Mouse (Mus musculus): ENCODE measurements at regions not wholly inside any gene's neighbourhood (a gene's known extent, or its start where the extent isn't known, plus 50 kb on each side); places are given as distances from the start of the nearest gene placed in this dataset.

GRCm38 (mm10) chr1:163190841-163191240 is 105.4 kb upstream of the Mroh9 start:
- DNase-seq = no peak
- intact Hi-C loops (cut with DNase I; ENCODE audit: low total_unique reads) = no loop called here

- DNase-seq = no peak
- intact Hi-C loops (cut with DNase I; ENCODE audit: low total_unique reads) = no loop called here
Observed at GRCm38 (mm10) chr1:163181851-163182250, 96.4 kb upstream of the Mroh9 start.

GRCm38 (mm10) chr1:163177011-163177410 is 91.5 kb upstream of the Mroh9 start:
- intact Hi-C loops (cut with DNase I; ENCODE audit: low total_unique reads) = no loop called here
- no peak for DNase-seq

- DNase-seq = peak; percentile 62
- intact Hi-C loops (cut with DNase I; ENCODE audit: low total_unique reads) = no loop called here
Observed at GRCm38 (mm10) chr1:163167051-163167450, 81.6 kb upstream of the Mroh9 start.

GRCm38 (mm10) chr1:163163636-163164035 is 78.2 kb upstream of the Mroh9 start:
- intact Hi-C loops (cut with DNase I; ENCODE audit: low total_unique reads) = no loop called here
- DNase-seq = no peak

DNA sequence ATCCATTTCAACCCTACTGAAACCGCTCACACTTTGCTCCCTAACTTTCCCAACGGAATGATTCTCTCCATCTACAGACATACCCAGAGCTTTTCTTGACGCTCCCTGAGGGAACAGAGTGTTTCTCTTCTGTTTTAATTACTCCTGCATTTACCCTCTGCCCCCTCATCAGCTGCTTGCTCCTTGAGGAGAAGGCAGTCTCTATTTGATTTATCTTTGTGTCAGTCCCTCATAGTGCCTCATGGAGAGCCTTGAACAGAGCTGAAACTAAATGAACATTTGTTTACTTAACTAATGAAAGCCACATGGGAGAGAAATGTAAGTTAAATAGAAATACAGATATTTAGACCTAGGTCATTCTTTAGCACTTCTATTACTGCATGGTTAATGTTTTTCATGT is 74.4 kb upstream of the Mroh9 start:
- no peak for DNase-seq
- intact Hi-C loops (cut with DNase I; ENCODE audit: low total_unique reads) = no loop called here

GRCm38 (mm10) chr1:163158491-163158890 is 73.0 kb upstream of the Mroh9 start:
- intact Hi-C loops (cut with DNase I; ENCODE audit: low total_unique reads) = no loop called here
- DNase-seq = no peak

DNA sequence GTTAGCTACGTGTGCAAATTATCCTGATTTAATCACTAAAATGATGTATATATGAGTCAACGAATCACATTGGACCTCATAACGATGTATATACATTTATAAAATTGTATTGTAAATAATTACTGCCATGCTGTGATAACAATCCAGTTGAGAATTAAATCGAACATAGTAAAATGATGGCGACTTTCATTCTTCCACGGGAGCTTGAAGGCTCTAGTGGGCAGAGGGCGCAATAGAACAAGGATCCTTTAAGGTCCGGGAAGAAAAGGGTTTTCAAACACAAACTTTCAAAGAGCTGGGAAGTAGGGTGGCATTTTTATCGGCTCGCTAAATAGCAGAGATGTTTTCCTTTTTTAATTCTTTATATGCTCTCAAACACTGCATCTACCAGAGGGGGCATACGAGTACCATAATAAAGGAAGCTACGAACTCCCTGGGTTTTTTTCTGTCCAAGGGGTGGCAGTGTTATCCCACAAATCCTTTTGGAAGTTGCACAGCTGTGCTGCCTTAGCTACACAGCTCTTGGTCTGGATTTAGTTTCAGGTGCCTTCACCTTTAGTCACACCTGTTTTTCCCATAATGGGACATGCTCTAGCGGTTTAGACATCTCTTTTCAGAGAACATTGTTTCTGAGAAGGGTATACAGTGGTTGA is 64.9 kb upstream of the Mroh9 start:
- intact Hi-C loops (cut with DNase I; ENCODE audit: low total_unique reads) = no loop called here
- peak; percentile 57 for DNase-seq

- intact Hi-C loops (cut with DNase I; ENCODE audit: low total_unique reads) = loop anchor here (5.0 kb wide), 1 partner anchor 766 kb away; no protein-coding TSS in a partner anchor
Observed at GRCm38 (mm10) chr1:163146641-163147040, 61.2 kb upstream of the Mroh9 start.

DNA sequence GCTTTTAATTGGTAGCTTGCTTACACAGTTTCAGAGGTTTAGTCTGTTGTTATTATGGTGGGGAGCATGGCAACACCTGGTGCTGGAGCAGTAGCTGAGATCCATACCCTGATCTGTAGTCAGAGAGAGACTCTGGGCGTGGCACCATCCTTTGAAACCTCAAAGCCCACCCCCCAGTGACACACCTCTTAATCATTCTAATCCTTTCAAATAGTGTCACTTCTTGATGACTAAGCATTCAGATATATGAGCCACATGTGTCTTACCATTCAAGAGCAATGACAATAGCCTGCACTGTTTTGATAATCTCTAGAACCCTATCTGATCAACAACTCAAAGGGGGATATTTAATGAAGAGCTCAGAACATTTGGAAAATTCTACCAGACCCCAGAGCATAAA is 57.6 kb upstream of the Mroh9 start:
- DNase-seq = no peak
- intact Hi-C loops (cut with DNase I; ENCODE audit: low total_unique reads) = no loop called here

More at GRCm38 (mm10) chr1:163146641-163147040, 61.2 kb upstream of the Mroh9 start:
- no peak for DNase-seq

GRCm38 (mm10) chr1:163141471-163141870 is 56.0 kb upstream of the Mroh9 start:
- intact Hi-C loops (cut with DNase I; ENCODE audit: low total_unique reads) = no loop called here
- no peak for DNase-seq

DNA sequence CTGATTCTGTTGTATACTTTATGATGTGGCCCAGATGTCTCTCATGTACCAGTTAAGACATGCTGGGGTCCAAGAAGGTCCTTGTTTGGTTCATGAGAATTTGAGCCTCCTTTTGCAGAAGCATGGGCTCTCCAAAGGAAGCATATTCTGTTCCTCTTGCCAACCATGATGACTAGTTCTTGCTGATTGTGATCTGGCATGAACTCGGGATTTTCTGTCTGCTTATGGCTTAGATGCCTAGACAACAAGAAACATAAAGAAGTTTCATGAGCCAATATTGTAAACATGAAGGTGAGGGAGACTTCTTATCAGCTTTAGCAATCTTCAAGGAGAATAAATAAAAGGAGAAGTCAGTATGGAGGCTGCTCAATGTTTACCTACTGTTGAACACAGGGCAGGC is 52.7 kb upstream of the Mroh9 start:
- no peak for DNase-seq
- intact Hi-C loops (cut with DNase I; ENCODE audit: low total_unique reads) = no loop called here

Data from gastrocnemius, postnatal 14 days (tissue).